Mouse (Mus musculus): ENCODE results near the gene Anks1b.

The Anks1b gene

DNA sequence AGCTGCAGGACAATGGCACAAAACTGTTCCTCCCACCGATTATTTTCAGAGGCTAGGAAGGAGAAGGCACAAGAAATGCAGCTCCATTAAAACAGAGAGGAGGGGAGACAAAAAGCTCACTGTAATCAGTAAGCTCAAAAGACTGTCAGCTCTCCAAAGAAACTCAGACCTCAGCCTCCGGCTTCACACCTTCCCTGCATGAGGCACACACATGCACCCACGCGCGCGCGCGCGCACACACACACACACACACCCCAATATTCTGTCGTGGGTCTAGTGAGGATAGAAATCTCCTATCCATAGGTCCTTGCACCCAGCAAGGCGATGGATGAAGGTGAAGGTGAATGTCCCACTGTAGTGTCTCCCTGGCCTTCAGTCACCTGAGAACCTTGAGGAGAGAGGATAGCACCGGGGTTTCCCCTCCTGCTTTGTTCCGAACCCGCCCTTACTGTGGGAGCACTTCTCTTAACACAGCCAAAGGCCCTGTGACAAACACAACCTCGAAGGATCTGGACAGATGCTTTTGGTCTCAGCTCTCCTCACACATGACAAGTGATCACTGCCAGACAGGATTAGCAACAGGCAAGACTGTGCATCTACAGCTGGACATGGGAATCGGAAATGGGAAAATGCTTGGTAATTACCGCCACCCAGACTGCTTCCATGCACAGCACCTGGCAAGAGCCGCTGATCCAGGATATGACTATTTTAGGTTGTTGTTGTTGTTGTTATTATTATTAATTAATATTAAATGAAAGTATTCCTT lies 1074.5 kb downstream of the Anks1b start:
- DNase-seq (ENCODE audit: extremely low spot score): no peak

DNA sequence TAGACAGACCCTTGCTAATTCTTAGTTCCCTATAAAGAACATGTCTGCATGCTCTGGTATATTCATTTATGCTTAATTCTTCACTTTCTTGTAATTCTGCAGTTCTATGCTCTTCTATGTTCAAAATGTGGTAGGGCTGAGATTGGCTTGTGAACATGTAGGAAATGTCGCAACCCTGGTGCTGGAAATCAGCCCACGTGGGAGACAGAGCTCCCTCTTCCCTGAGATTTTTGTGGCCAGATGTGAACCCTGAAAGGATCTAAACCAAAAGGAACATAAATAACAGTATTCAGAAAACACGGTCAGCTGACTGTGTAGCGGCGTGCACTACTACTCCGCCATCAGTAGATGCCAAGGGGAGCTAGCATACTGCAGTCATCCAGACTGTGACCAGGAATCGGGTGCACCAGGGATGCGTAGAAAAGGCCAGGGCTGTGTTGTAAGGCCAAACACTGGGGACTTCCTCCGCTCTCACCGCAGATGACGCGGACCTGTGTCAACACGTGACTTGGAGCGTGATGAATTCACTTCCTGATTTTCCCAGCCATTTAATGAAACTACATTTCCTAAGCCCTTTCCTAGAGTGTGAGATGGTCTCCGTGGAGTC lies 1079.9 kb downstream of the Anks1b start:
- no peak for DNase-seq (ENCODE audit: extremely low spot score)

DNA sequence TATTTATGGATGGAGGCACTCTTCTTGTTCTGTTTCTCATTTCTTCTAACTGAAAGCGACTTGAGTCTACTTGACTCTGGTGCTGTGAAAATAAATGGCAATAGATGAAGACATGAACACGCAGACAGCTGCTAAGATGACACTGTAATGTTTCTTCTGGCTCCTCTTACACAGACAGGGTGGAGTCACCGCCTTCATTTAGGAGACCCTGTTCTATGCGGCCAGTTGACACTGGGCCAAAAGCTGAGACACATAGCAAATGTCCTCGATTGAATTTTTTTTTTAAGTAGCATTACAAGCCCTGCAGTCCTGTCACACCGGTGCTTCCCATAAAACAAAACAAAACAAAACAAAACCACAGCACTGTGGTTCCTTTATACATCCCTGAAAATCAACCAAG lies 1080.5 kb downstream of the Anks1b start:
- DNase-seq (ENCODE audit: extremely low spot score): no peak

DNA sequence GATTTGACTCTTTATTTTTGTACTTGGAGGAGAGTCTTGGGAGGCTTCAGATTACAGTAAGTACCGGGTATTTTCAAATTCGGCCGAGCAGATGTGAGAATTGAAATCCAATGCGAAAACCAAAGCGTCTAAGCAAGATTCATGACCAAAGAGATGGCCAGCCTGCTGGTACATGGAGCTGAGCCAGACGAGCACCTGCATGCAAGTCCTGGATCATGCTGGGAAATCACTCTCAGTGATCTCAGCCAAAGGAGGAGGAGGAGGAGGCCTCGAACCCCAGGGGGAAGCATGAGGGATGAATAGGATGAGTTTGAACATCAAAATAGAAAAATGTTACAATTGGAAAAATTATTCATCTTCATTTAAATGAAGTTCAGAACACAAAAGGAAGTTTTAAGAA lies 1087.1 kb downstream of the Anks1b start:
- DNase-seq (ENCODE audit: extremely low spot score): no peak

DNA sequence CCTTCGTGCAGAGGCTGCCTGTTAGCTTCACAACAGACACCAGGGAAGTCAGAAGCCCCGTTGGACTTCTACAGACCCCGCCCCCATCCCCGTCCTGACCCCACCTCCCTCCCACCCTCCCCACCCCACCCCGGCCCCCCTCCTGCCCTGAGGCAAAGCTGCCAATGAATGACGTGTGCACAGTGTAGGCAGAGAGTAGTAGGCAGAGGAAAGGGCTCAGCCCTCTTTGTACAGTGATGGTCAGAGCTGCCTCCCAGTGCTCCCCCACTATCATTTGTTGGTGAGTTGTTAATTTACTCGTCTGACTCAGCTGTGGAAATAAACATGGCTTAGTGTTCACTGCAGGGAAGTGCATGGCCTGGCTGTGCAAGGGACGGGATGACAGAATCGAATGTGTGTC lies 1091.2 kb downstream of the Anks1b start:
- no peak for DNase-seq (ENCODE audit: extremely low spot score)

DNA sequence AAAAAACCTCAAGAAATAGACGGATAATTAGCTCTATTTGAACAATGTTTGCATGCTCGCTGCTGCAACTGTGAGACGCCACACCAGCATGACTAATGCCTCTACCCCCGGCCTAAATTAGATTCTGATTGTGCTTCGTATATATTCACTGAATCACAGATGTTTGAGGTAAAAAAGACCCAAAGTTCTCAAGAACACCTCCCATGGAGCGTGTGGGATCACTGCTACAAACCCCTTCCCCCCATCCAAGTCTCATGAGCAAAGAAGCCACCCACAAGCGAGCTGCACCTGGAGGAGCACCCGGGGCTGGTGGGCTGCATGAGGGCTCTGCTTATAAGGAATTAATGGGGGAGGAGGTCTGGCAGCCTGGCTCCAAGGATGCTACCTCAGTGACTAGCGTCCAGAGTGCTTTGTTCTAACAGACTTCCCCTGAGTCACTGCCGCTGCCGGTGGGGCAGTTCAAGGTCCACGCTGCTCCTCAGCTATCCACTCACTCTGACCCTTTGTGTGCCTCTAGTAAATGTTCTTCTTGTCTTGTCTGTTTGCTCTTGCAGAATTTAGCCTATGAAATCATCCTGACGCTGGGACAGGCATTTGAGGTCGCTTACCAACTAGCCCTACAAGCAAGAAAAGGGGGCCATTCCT lies 1092.5 kb downstream of the Anks1b start:
- DNase-seq (ENCODE audit: extremely low spot score): no peak

DNA sequence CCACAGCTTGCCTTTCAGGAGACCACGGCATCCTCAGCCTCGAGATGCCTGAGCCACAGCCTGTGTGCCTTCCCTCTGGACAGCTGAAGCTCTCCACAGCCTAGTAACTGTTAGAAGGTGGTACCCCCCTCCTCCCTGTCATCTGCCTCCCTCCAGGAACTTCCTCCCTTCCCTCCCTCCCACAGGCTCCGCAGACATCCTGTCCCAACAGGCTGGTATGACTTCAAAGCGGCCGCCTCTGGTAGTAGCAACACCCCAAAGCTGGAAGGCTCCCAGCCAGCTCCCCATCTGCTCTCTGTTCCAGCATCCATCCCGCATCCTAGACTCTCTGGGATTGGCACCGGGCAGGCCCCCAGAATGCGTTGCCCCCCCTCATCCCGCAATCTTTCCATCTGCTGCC lies 1093.5 kb downstream of the Anks1b start:
- peak; percentile 11 for DNase-seq (ENCODE audit: extremely low spot score)

DNA sequence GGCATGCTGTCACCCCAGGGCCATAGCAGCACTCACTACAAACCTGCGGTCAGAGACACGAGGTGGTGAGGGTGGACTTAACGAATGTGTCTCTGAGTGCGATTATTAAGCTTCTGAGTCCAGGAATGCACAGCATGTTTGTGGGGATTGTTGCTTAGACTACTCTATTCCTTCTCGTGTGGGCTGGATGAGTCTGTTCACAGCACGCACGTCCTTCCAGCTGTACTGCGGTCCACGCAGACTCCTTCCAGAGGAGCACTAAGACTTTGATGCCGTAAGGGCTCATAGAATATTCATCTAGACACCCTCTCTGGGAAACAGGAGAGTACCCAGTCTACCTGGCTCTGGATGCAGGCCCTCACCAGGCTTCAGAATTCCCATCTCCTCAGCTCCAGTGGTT lies 1094.9 kb downstream of the Anks1b start:
- no peak for DNase-seq (ENCODE audit: extremely low spot score)

DNA sequence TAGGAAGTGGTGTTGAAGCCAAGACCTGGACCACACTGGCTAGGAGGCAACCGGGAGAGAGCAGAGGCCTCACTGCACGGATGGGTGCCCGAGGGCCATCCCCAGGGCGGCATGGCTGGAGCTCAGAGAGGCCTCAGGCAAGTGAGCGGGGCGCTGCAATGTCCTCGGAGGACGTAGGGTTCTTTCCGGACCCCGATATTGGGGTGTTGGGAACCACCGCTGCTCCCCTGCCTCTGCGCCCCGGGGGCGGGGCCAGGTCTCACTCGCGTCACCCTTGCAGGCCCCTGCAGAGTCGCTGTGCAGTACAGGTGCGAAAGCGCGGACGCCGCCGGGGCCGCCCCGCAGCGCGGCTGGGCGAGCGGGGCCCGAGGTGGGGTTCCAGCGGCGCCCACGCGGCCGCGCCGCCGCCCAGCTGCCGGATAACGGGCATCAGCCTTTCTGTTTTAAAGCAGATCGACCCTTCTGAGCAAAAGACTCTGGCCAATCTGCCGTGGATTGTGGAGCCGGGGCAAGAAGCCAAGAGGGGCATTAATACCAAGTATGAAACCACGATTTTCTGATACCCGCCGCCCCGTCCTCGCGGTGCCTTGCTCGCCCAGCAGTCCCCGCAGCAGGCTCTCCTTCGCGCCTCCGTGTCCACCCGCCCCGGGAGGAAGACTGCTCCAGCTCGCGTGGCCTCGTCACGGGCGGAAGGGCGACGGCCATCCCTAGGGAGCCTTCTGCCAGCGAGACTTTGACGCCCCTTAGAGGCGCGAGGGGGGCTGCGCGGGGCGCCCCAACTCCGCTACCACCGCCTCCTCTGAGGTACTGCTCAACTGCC lies 1096.3 kb downstream of the Anks1b start:
- DNase-seq (ENCODE audit: extremely low spot score): peak; percentile 40

DNA sequence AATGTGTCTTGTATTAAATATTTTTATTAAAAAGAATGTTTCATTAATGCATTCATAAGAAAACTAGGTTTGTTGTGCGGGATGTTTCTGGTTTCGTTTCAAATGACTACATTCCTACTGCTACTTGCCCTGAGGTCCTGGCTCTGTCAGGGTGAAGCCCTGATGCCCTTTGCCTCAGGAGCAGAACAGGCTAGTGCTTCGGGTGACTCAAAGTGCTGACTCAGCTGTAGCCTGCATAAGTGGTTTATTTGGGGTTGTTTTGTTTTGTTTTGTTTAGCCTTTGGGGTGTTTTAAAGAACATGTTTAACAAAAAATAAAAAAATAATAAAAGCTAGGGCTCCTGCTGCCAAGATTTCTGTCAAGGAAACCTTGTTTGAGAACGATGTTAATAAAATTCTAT lies 1097.3 kb downstream of the Anks1b start:
- no peak for DNase-seq (ENCODE audit: extremely low spot score)

DNA sequence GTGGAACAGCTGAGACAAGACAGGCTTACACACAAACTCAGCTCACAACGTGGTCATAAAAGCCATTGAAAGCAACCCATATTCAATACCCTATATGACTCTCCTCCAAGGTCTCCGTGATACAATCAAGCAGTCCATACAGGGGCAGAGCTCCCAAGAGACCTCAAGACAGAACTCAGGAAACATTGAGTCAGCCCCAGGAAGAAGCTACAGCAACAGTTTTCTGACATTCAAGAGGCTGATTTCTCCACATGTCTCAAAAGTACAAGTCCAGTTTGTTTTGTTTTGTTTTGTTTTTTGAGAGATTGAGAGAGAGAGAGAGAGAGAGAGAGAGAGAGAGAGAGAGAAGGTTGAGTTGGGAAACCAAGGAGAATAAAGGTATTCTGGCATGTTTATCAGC lies 1100.8 kb downstream of the Anks1b start:
- DNase-seq (ENCODE audit: extremely low spot score): no peak

DNA sequence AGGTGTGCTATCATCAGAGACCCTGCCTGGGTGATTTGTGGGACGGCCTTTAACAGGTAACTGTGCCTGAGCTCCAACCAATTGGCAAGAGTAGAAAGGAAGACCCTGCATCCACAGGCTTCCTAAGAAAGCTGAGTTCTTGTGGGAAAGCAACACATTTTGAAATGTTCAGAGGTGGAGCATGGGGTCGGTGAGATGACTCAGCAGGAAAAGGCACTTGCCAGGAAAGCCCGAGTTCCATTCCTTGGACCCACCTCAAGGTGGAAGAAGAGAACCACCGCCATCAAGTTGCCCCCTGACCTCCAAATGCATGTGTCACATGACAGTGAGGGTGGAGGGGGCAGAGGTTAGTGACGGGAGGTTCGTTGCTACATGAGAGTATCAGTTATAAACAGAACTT lies 1101.2 kb downstream of the Anks1b start:
- DNase-seq (ENCODE audit: extremely low spot score): no peak

DNA sequence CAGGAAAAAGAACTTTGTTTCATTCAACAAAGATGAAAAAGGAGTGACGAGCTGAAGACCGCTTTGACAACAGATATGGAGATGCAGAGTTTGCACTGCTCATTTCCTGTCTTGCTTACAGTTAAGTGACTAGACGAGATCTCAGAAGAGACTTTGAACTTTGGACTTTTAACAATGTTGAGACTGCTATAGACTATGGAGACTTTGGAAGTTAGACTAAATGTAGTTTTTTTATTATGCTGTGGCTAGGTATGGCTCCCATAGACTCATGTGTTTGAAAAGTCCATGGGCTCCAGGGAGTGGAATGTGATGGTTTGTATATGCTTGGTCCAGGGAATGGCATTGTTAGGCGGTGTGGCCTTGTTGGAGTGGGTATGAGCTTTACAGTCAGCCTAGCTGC lies 1108.5 kb downstream of the Anks1b start:
- DNase-seq (ENCODE audit: extremely low spot score): no peak

DNA sequence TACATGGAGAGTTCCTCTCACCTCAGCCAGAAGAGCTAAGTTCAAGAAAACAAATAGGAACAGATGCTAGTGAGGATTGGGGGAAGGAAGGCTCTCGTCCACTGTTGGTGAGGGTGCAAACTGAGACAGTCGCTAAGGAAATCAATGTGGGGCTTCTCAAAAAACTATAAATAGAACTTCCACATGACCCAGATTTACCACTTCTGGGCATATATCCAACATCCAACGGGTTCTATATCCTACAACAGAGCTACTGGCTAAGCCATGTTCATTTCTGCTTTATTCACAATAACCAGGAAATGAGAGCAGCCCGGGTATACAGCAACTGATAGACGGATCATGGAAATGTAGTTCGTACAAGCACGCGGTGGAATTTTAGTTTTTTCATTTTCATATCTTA lies 1109.7 kb downstream of the Anks1b start:
- DNase-seq (ENCODE audit: extremely low spot score): no peak

DNA sequence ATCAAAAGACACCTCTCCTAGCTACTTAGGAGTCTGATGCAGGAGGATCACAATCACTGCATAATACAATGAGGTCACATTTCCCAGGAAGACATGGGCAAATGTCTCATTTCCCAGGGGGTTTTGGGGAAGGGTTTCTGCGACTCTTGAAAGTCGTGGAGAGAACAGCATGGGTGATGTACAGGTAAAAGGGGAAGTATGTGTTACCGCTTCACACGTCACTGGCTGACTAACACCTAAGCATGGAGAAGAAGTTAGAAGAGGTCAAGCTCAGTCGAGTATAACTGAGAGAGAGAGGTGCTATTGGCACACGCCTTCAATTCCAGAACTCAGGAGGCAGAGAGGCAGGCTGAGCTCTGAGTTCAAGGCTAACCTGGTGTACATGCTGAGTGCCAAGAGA lies 1117.0 kb downstream of the Anks1b start:
- DNase-seq (ENCODE audit: extremely low spot score): no peak

DNA sequence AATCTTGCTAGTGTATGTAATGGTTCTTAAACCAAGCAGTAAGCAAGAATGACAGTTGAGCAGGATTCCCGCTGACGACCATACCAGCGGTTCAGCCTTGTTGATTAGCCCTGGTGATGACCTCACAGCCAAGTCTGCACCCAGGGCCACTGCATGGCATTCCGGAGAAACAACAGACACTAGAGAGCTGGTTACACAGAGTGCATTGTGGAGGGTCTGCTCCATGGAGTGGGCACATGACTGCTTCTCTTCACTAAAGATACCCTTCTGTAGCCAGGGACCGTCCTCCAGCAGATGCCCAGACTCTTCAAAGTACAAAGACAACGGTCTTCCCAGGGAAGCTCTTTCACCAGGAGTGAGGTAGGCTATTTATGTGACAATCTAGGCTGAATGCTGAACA lies 1118.9 kb downstream of the Anks1b start:
- DNase-seq (ENCODE audit: extremely low spot score): no peak

DNA sequence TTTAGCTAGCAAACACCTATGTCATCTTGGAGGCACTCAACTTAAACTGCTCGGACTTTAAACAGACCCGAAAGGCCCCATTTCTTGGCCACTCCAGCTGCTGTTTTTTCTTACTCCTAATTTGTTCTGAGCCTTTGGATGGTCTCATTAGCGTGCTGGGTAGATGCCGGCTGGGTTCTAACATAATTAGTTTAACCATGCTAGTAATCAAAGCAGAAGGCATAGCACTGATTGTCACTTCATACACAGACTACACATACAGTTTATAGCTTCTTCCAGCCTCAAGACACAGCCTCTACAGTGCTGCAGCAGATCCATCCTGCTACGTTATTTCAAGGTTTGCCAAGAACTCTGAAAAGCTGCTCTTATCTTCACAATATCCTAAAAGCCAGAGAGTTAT lies 1120.6 kb downstream of the Anks1b start:
- no peak for DNase-seq (ENCODE audit: extremely low spot score)

DNA sequence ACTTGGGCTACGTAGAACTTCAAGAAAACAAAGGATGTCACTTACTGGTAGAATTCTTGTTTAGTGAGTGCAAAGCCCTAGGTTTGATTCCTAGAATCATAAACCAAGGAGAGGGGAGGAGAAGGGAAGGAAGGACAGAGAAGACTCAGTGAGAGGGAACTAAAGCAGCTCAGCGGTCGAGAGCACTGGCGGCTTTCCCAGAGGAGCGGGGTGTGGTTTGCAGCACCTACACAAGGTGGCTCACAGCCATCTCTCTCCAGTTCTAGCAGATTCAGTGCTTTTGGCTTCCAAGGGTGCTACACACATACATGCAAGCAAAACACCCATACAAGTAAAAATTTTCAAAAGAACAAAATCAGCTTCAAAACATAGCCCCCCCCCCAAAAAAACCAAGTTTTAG lies 1126.6 kb downstream of the Anks1b start:
- DNase-seq (ENCODE audit: extremely low spot score): no peak

DNA sequence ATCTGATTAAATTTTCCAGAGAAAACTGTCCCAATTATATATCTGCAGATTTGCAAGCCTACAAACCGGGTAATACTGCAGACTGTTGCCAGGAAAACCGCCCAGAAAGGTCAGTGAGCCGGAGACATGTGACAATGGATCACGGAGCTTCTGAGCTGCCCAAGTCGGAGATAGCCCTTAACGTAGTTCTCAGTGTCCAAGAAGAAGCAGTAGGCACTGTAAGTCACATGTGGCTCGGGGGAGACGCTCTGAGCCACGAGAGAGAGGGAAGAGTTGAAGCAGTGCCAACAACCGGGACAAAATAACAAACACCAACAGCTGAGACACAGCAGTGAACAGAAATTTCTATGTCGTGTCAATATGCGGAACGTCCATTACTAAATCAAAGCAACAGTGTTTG lies 1128.1 kb downstream of the Anks1b start:
- no peak for DNase-seq (ENCODE audit: extremely low spot score)

DNA sequence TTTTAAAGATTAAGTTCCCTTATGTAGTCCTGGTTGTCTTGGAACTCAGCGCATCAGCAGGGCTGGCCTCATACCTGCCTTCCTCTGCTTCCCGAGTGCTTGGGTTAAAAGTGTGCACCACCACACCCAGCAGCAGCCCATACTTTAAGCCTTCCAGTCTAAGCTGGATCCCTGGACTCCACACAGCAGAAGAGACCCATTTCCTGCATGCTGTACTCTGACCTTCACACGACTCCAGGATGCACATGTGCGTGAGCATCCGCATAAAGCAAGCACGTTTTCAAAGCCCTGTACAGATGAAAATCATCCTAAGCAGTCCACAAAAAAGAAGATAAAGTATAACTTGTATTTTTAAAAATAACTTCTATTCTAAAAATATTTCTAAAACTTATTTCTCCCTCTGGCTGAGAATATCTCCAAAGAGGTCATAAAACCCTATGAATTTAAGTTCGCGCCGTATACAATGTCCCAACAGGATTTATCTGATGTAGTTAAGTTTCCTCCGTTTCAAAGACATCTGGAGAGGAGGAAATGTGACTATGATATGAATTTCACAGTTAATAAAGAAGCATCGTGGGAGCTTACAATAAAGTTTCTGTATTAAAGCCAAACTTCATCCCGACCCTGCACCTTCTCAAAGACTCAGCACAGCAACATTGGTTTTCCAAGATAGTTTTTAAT lies 1132.7 kb downstream of the Anks1b start:
- no peak for DNase-seq (ENCODE audit: extremely low spot score)
